Mouse (Mus musculus): ENCODE results near the gene Zfp553. TPM values are rescaled to one million over a fixed set of nuclear protein-coding genes. Genes with fewer than 3 reads are reported as not detected.

Zfp553 gene
- polyA plus RNA-seq, 1 experiment from 2014 or later: 11.4 TPM

DNA sequence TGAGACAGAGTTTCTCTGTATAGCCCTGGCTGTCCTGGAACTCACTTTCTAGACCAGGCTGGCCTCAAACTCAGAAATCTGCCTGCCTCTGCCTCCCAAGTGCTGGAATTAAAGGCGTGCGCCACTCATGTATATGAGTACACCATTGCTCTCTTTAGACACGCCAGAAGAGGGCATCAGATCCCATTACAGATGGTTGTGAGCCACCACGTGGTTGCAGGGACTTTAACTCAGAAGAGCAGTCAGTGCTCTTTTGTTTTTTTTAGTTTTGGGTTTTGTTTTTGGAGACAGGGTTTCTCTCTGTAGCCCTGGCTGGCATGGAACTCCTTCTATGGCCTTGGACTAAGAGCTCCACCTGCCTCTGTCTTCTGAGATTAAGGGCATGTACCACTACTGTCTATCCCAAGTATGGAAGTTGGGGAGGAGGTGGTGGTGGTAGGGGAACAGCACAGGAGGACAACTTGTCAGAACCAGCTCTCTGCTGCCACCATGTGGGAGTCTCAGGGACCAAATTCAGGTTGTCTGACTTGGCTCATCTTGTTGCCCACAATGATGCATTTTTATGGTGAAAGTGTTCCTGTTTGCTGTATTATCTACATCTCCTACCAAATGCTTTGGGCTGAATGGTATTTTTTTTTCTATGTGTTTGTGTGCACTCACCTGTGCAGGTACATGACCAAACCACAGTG lies 4.1 kb upstream of the Zfp553 start:
- Histone ChIP-seq H3K9me3 (ENCODE audit: control insufficient read depth, low read length) (no peaks in the 10 kb centered on the region), H3K36me3 (ENCODE audit: control insufficient read depth, insufficient read depth, low read length) (peaks cover 20% of the 10 kb centered on the region), H3K4me2 (ENCODE audit: low read length) (no peak overlapping the region), H3K27ac (replicated peaks in 1 of 2; ENCODE audit: control insufficient read depth in 1 of 2, insufficient read depth in 1 of 2, low read depth in 2 of 2, low read length in 2 of 2) (no peak overlapping the region), H3K4me1 (ENCODE audit: control insufficient read depth in 2 of 2, insufficient read depth in 2 of 2, low read length in 2 of 2) (peaks cover 10 to 20% of the 10 kb centered on the region in 2 experiments), H3K9ac (ENCODE audit: low read length) (no peak overlapping the region), H3K27me3 (ENCODE audit: control insufficient read depth, insufficient read depth, low read length) (no peaks in the 10 kb centered on the region), H3K4me3 (ENCODE audit: control insufficient read depth in 1 of 2, insufficient read depth in 1 of 2, low read depth in 1 of 2, low read length in 2 of 2) (no peak overlapping the region)
- no peak for ATAC-seq (ENCODE audit: insufficient number of reproducible peaks, insufficient read depth, low FRiP score, low read depth)
- 61% methylated on average over 4 of the region's 4 CpGs for WGBS

DNA sequence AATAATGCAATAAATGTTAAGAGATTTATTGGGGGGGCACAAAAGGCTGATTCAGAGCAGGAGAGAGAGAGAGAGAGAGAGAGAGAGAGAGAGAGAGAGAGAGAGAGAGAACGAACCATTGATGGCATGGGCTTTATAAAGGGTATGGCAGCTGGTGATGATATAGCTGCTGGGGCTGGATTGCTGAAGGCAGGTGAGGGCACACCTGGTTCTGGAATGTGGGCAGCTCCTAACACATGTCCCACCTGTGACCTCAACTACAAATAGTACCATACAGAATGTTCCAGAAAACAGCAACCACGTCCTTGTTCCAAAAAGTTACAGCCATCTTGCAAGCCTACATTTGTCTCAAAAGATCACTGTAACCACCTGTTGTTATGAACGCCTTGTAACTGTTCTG lies 1.5 kb upstream of the Zfp553 start:
- Histone ChIP-seq H3K27me3 (ENCODE audit: control insufficient read depth, insufficient read depth, low read length) (no peaks in the 10 kb centered on the region), H3K9ac (ENCODE audit: low read length) (peak overlapping the region; percentile 97), H3K4me3 (ENCODE audit: control insufficient read depth in 1 of 2, insufficient read depth in 1 of 2, low read depth in 1 of 2, low read length in 2 of 2) (peak overlapping the region; percentile 89 to 99), H3K9me3 (ENCODE audit: control insufficient read depth, low read length) (no peaks in the 10 kb centered on the region), H3K27ac (replicated peaks in 1 of 2; ENCODE audit: control insufficient read depth in 1 of 2, insufficient read depth in 1 of 2, low read depth in 2 of 2, low read length in 2 of 2) (peak overlapping the region in 1 of 2 experiments; percentile 97; a peak in 2 of 4 replicates), H3K4me2 (ENCODE audit: low read length) (peak overlapping the region; percentile 84), H3K4me1 (ENCODE audit: control insufficient read depth in 2 of 2, insufficient read depth in 2 of 2, low read length in 2 of 2) (peaks cover 10 to 26% of the 10 kb centered on the region in 2 experiments), H3K36me3 (ENCODE audit: control insufficient read depth, insufficient read depth, low read length) (peaks cover 37% of the 10 kb centered on the region)
- ATAC-seq (ENCODE audit: insufficient number of reproducible peaks, insufficient read depth, low FRiP score, low read depth): no peak
- WGBS: 61% methylated on average over 3 of the region's 3 CpGs

DNA sequence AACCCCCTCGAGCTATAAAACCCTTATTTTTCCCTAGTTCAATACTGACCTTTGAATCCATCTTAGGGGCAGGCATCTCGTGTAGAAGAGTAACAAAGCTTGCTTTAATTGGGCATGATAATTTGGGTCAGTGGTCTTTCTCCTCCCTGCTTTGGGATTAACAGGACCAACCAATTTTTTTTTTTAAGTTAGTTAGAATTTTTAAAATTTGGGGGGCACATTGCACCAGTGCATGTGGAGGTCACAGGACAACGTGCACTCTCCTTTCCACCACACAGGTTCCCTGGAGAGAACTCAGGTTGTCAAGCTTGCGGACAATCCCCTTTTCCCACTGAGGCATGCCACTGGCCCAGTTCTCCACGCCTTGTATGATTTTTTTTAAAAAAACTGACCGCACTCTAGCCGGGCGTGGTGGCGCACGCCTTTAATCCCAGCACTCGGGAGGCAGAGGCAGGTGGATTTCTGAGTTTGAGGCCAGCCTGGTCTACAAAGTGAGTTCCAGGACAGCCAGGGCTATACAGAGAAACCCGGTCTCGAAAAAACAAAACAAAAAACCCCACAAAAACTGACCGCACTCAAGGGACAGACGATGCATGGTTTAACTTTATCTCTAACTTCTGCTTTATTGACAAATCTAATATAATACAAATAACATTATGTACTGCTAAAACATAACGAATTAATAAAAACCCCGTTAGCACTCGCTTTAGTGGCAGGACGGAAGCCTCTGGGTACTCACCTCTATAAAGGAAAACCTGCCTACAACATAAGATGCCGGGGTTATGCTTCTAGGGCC lies 837 bp upstream of the Zfp553 start:
- peak overlapping the region; percentile 84 for H3K4me2 ChIP-seq (ENCODE audit: low read length)
- H3K27ac ChIP-seq (replicated peaks in 1 of 2; ENCODE audit: control insufficient read depth in 1 of 2, insufficient read depth in 1 of 2, low read depth in 2 of 2, low read length in 2 of 2): peak overlapping the region; percentile 97 to 99
- peaks cover 10 to 26% of the 10 kb centered on the region in 2 experiments for H3K4me1 ChIP-seq (ENCODE audit: control insufficient read depth in 2 of 2, insufficient read depth in 2 of 2, low read length in 2 of 2)
- no peaks in the 10 kb centered on the region for H3K27me3 ChIP-seq (ENCODE audit: control insufficient read depth, insufficient read depth, low read length)
- peak overlapping the region; percentile 89 to 99 for H3K4me3 ChIP-seq (ENCODE audit: control insufficient read depth in 1 of 2, insufficient read depth in 1 of 2, low read depth in 1 of 2, low read length in 2 of 2)
- 5% methylated on average over 20 of the region's 20 CpGs for WGBS
- H3K9me3 ChIP-seq (ENCODE audit: control insufficient read depth, low read length): no peaks in the 10 kb centered on the region
- peak overlapping the region; percentile 97 for H3K9ac ChIP-seq (ENCODE audit: low read length)
- ATAC-seq (ENCODE audit: insufficient number of reproducible peaks, insufficient read depth, low FRiP score, low read depth): no peak
- peaks cover 43% of the 10 kb centered on the region for H3K36me3 ChIP-seq (ENCODE audit: control insufficient read depth, insufficient read depth, low read length)

DNA sequence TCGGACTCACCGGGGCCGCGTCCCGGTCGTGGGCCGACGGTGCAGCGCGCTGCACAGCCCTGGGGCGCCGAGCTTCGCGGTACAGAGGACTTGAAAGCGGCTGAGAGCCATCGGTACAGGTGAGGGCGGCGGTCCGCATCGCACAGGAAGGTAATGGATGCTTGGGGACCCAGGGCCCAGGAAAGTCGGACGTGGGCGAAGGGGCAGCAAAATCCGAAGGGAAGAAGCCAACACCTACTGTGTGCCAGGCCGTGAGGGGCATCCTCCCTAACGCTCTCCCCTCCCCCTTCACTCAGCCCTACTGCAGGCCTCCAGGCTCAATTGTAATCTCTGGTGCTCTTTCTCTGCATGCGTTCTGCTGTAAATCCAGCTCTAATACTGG lies 498 bp downstream of the Zfp553 start:
- Histone ChIP-seq H3K27me3 (ENCODE audit: control insufficient read depth, insufficient read depth, low read length) (no peaks in the 10 kb centered on the region), H3K4me3 (ENCODE audit: control insufficient read depth in 1 of 2, insufficient read depth in 1 of 2, low read depth in 1 of 2, low read length in 2 of 2) (peak overlapping the region; percentile 89 to 99), H3K9ac (ENCODE audit: low read length) (peak overlapping the region; percentile 97), H3K4me1 (ENCODE audit: control insufficient read depth in 2 of 2, insufficient read depth in 2 of 2, low read length in 2 of 2) (peaks cover 10 to 26% of the 10 kb centered on the region in 2 experiments), H3K9me3 (ENCODE audit: control insufficient read depth, low read length) (no peaks in the 10 kb centered on the region), H3K27ac (replicated peaks in 1 of 2; ENCODE audit: control insufficient read depth in 1 of 2, insufficient read depth in 1 of 2, low read depth in 2 of 2, low read length in 2 of 2) (peak overlapping the region; percentile 97 to 99), H3K4me2 (ENCODE audit: low read length) (peak overlapping the region; percentile 84), H3K36me3 (ENCODE audit: control insufficient read depth, insufficient read depth, low read length) (peaks cover 57% of the 10 kb centered on the region)
- peak; percentile 19 for ATAC-seq (ENCODE audit: insufficient number of reproducible peaks, insufficient read depth, low FRiP score, low read depth)
- WGBS: 0% methylated on average over 27 of the region's 27 CpGs

DNA sequence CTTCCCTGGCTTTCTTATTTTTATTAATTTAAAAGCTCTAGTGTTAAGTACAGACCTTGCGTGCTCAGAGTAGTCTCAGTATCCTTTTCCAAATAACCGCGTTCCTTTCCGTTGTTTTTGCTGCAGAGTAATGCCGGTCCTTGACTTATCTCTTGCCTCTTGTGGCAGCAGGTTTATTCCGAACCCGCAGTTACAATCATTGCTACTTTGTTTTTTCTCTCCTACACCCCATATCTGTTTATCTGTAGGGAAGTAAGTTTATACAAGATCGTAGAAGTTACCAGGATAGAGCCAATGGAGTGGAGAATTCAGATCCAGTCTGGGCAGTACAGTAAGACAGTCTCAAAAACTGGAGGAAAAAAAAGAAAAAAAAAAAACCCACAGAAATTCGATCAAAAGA lies 904 bp downstream of the Zfp553 start:
- peaks cover 61% of the 10 kb centered on the region for H3K36me3 ChIP-seq (ENCODE audit: control insufficient read depth, insufficient read depth, low read length)
- peak overlapping the region; percentile 89 to 99 for H3K4me3 ChIP-seq (ENCODE audit: control insufficient read depth in 1 of 2, insufficient read depth in 1 of 2, low read depth in 1 of 2, low read length in 2 of 2)
- 6% methylated on average over 9 of the region's 9 CpGs for WGBS
- peak overlapping the region; percentile 84 for H3K4me2 ChIP-seq (ENCODE audit: low read length)
- peak overlapping the region; percentile 97 to 99; a peak in 3 of 4 replicates for H3K27ac ChIP-seq (replicated peaks in 1 of 2; ENCODE audit: control insufficient read depth in 1 of 2, insufficient read depth in 1 of 2, low read depth in 2 of 2, low read length in 2 of 2)
- peak overlapping the region; percentile 97 for H3K9ac ChIP-seq (ENCODE audit: low read length)
- ATAC-seq (ENCODE audit: insufficient number of reproducible peaks, insufficient read depth, low FRiP score, low read depth): no peak
- no peaks in the 10 kb centered on the region for H3K27me3 ChIP-seq (ENCODE audit: control insufficient read depth, insufficient read depth, low read length)
- peaks cover 10 to 26% of the 10 kb centered on the region in 2 experiments for H3K4me1 ChIP-seq (ENCODE audit: control insufficient read depth in 2 of 2, insufficient read depth in 2 of 2, low read length in 2 of 2)
- no peaks in the 10 kb centered on the region for H3K9me3 ChIP-seq (ENCODE audit: control insufficient read depth, low read length)

DNA sequence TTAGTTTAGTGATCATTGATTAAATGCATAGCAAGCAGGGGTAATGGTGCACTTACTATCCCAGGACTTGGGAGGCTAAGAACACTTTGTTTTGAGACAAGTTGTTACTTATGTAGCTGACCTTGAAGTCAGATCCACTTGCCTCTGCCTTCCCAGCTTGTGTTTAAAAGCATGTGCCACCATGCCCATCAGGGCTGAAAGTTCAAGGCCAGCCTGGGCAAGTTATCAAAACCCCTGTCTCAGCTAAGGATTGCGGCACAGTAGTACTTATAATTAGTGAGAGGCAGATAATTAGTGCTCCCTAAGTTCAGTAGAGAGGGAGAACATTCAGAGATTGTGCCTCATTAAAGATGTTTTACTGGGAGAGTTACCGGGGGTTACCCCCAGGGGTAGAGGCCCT lies 1.9 kb downstream of the Zfp553 start:
- no peak overlapping the region for H3K9ac ChIP-seq (ENCODE audit: low read length)
- 95% methylated on average over 2 of the region's 2 CpGs for WGBS
- H3K27me3 ChIP-seq (ENCODE audit: control insufficient read depth, insufficient read depth, low read length): no peaks in the 10 kb centered on the region
- peaks cover 10 to 26% of the 10 kb centered on the region in 2 experiments for H3K4me1 ChIP-seq (ENCODE audit: control insufficient read depth in 2 of 2, insufficient read depth in 2 of 2, low read length in 2 of 2)
- H3K27ac ChIP-seq (replicated peaks in 1 of 2; ENCODE audit: control insufficient read depth in 1 of 2, insufficient read depth in 1 of 2, low read depth in 2 of 2, low read length in 2 of 2): no peak overlapping the region
- no peak for ATAC-seq (ENCODE audit: insufficient number of reproducible peaks, insufficient read depth, low FRiP score, low read depth)
- H3K36me3 ChIP-seq (ENCODE audit: control insufficient read depth, insufficient read depth, low read length): peaks cover 58% of the 10 kb centered on the region
- no peak overlapping the region for H3K4me2 ChIP-seq (ENCODE audit: low read length)
- H3K9me3 ChIP-seq (ENCODE audit: control insufficient read depth, low read length): no peaks in the 10 kb centered on the region
- no peak overlapping the region for H3K4me3 ChIP-seq (ENCODE audit: control insufficient read depth in 1 of 2, insufficient read depth in 1 of 2, low read depth in 1 of 2, low read length in 2 of 2)

DNA sequence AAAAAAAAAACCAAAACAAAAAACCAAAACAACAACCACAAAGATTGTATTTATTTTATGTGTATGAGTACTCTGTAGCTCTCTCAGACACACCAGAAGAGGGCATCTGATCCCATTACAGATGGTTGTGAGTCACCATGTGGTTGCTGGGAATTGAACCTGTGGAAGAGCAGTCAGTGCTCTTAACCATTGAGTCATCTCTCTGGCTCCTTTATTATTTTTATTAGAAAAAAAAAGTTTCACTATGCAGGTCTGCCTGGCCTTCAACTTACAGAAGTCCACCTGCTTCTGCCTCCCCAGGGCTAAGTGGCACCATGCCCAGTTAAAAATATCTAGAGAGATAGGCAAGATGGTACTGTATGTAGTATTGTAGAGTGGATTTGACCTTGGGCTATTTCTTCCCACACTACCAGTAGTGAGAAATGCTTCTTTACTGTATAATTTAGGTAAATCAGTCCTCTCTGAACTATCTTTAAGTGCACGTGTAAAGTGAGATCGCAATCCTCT lies 10.6 kb downstream of the Zfp553 start:
- peak overlapping the region; percentile 40 to 90 for H3K27ac ChIP-seq (replicated peaks in 1 of 2; ENCODE audit: control insufficient read depth in 1 of 2, insufficient read depth in 1 of 2, low read depth in 2 of 2, low read length in 2 of 2)
- H3K4me1 ChIP-seq (ENCODE audit: control insufficient read depth in 2 of 2, insufficient read depth in 2 of 2, low read length in 2 of 2): peaks cover 7 to 19% of the 10 kb centered on the region in 2 experiments; a peak in 3 of 4 replicates
- 37% methylated on average over 2 of the region's 2 CpGs for WGBS
- H3K4me3 ChIP-seq (ENCODE audit: control insufficient read depth in 1 of 2, insufficient read depth in 1 of 2, low read depth in 1 of 2, low read length in 2 of 2): peak overlapping the region in 1 of 2 experiments; percentile 86; a peak in 2 of 4 replicates
- peaks cover 28% of the 10 kb centered on the region for H3K36me3 ChIP-seq (ENCODE audit: control insufficient read depth, insufficient read depth, low read length)
- H3K9ac ChIP-seq (ENCODE audit: low read length): peak overlapping the region; percentile 94
- no peaks in the 10 kb centered on the region; the same call in 1 of the 2 replicates for H3K9me3 ChIP-seq (ENCODE audit: control insufficient read depth, low read length)
- ATAC-seq (ENCODE audit: insufficient number of reproducible peaks, insufficient read depth, low FRiP score, low read depth): no peak
- H3K4me2 ChIP-seq (ENCODE audit: low read length): peak overlapping the region; percentile 90
- H3K27me3 ChIP-seq (ENCODE audit: control insufficient read depth, insufficient read depth, low read length): no peaks in the 10 kb centered on the region
